18 mouse cellular contexts compared by ENCODE assay signal in genomic region chr2:28032469-28032868, GRCm38 (mm10). TPM values are rescaled to one million over a fixed set of nuclear protein-coding genes. Genes with fewer than 3 reads are reported as not detected.
DNase-seq lines count a peak whose midpoint lies in the region; ATAC-seq and TF ChIP-seq lines count a peak whose summit lies in the region.
"Had no signal": no experiment of that assay in that cellular context is flagged by ENCODE, and none has a peak within 500 bp of the region (broad histone marks: within the 10 kb centered on the region; RNA-seq: fewer than 3 reads in every experiment).

No protein-coding gene starts in this region.

- ATAC-seq in liver, postnatal 0 days = peak; percentile 70
- ATAC-seq: forebrain, embryonic 13.5 days; hindbrain, embryonic 16.5 days had no signal

- H3K36me3 ChIP-seq in E14TG2a.4 (ENCODE audit: insufficient read depth, low read length) = no peaks in the 10 kb centered on the region
- H3K36me3 ChIP-seq in erythroblast, embryonic 14.5 days (ENCODE audit: control insufficient read depth) = peaks cover 73% of the 10 kb centered on the region
- H3K36me3 ChIP-seq in liver, postnatal 0 days (replicated peaks; ENCODE audit: insufficient read depth, low read length) = no peaks in the 10 kb centered on the region; the same call in 1 of the 2 replicates

- H3K27me3 ChIP-seq in E14TG2a.4 (ENCODE audit: insufficient read depth, low read length) = no peaks in the 10 kb centered on the region
- no peaks in the 10 kb centered on the region for H3K27me3 ChIP-seq in erythroblast, embryonic 14.5 days (ENCODE audit: control insufficient read depth)
- no peaks in the 10 kb centered on the region for H3K27me3 ChIP-seq in liver, postnatal 0 days (ENCODE audit: insufficient read depth, low read length)
- H3K27me3 ChIP-seq: forebrain, embryonic 13.5 days; limb, embryonic 15.5 days; midbrain, embryonic 12.5 days had no signal

- 0 out of 2 replicates have a peak overlapping the region, but pooled peaks have one; percentile 13 for H3K4me3 ChIP-seq in E14TG2a.4 (replicated peaks; ENCODE audit: low read length)
- peak overlapping the region; percentile 36 for H3K4me3 ChIP-seq in erythroblast, embryonic 14.5 days (replicated peaks)
- peak overlapping the region; percentile 46 for H3K4me3 ChIP-seq in liver, postnatal 0 days (ENCODE audit: low read depth, low read length)
- H3K4me3 ChIP-seq: forebrain, embryonic 13.5 days; limb, embryonic 15.5 days; midbrain, embryonic 12.5 days had no signal

- peaks cover 14% of the 10 kb centered on the region for H3K4me1 ChIP-seq in E14TG2a.4 (replicated peaks; ENCODE audit: low read depth, low read length)
- H3K4me1 ChIP-seq in erythroblast, embryonic 14.5 days (ENCODE audit: control insufficient read depth) = peaks cover 58% of the 10 kb centered on the region
- peaks cover 17% of the 10 kb centered on the region for H3K4me1 ChIP-seq in liver, postnatal 0 days (ENCODE audit: insufficient read depth)
- H3K4me1 ChIP-seq: midbrain, embryonic 12.5 days had no signal

- no peaks in the 10 kb centered on the region for H3K9me3 ChIP-seq in E14TG2a.4 (ENCODE audit: low read length)
- H3K9me3 ChIP-seq in erythroblast, embryonic 14.5 days (ENCODE audit: control insufficient read depth, low read length) = no peaks in the 10 kb centered on the region
- no peaks in the 10 kb centered on the region for H3K9me3 ChIP-seq in liver, postnatal 0 days (ENCODE audit: low read length)
- H3K9me3 ChIP-seq: forebrain, embryonic 13.5 days; limb, embryonic 15.5 days; midbrain, embryonic 12.5 days had no signal

- TF ChIP-seq CTCF in E14TG2a.4 (conservative IDR thresholded peaks at IDR 0.05; ENCODE audit: low read length) = no peak
- TF ChIP-seq CTCF in liver, postnatal 0 days (IDR thresholded peaks at IDR 0.05; ENCODE audit: low read depth) = no peak

- H3K9ac ChIP-seq in liver, postnatal 0 days (replicated peaks) = peak overlapping the region; percentile 61
- H3K9ac ChIP-seq: forebrain, embryonic 13.5 days; limb, embryonic 15.5 days; midbrain, embryonic 12.5 days had no signal

- peak overlapping the region; percentile 60 for H3K4me2 ChIP-seq in liver, postnatal 0 days (ENCODE audit: low read depth, low read length)
- H3K4me2 ChIP-seq: forebrain, embryonic 13.5 days; limb, embryonic 15.5 days; midbrain, embryonic 12.5 days had no signal

- peak; percentile 75 for TF ChIP-seq EP300 in liver, postnatal 0 days (IDR thresholded peaks at IDR 0.05; ENCODE audit: low read depth)

- peak overlapping the region; percentile 69 for H3K27ac ChIP-seq in liver, postnatal 0 days (ENCODE audit: low read depth)
- H3K27ac ChIP-seq: forebrain, embryonic 13.5 days; limb, embryonic 15.5 days; midbrain, embryonic 12.5 days had no signal

- DNase-seq in heart, adult 11 months = peak; percentile 87
- DNase-seq in heart, postnatal 4 days = no peak
- DNase-seq in liver, postnatal 0 days = peak; percentile 58
- DNase-seq in adrenal gland, adult 2 months = no peak
- DNase-seq in adrenal gland, adult 18-20 months (ENCODE audit: low spot score in 2 of 2) = no peak
- no peak for DNase-seq in left cerebral cortex, postnatal 25 days (ENCODE audit: low spot score in 2 of 2)
- DNase-seq: cerebellum, adult 2 months; kidney, adult 2 months; lung, postnatal 14 days had no signal

- WGBS in liver, postnatal 0 days (ENCODE audit: insufficient replicate concordance) = 51% methylated on average over 11 of the region's 11 CpGs

- intact Hi-C loops in left cerebral cortex, postnatal 25 days (cut with DNase I) = no loop called here

RNA-seq across cellular contexts. Expression of gene Fcnb, which starts 52.2 kb away (rescaled TPM):
- total RNA-seq in heart, postnatal 4 days (2021) = not detected
- not detected in 2 replicates for polyA plus RNA-seq in erythroblast, embryonic 14.5 days (2012)
- 56.1 and 57.0 TPM in 2 replicates for polyA plus RNA-seq in liver, postnatal 0 days (2015; fragmentation: Nextera tagmentation; extraction: Ambion mirVana)
- total RNA-seq in adrenal gland, adult 2 months (2021) = not detected
- not detected in 2 replicates for polyA plus RNA-seq in adrenal gland, adult 2 months (2012; rRNA removed)
- total RNA-seq in adrenal gland, adult 18-20 months (2021) = not detected
- not detected for total RNA-seq in left cerebral cortex, postnatal 25 days (2021)
- polyA plus RNA-seq: cerebellum, adult 2 months; cortical plate, adult 2 months; forebrain, embryonic 13.5 days; gonadal fat pad, adult 2 months; hindbrain, embryonic 16.5 days; kidney, adult 2 months; large intestine, adult 2 months; midbrain, embryonic 12.5 days had no signal

Comparison
In these comparisons a context has a peak if more than half of its experiments do, and no peak if none do; other contexts are left out.
1. DNase-seq: peak in heart, adult 11 months (single experiment) and liver, postnatal 0 days (single experiment); none in heart, postnatal 4 days (single experiment), adrenal gland, adult 2 months (single experiment), adrenal gland, adult 18-20 months (0 of 2) and left cerebral cortex, postnatal 25 days (0 of 2).
2. Peak in every context shown above with its lines, with median percentiles within 50 percentile points of each other: H3K4me3 ChIP-seq.